Mouse (Mus musculus) hindbrain, embryonic 10.5 days (tissue): ENCODE results near the gene Chmp5. TPM values are rescaled to one million over a fixed set of nuclear protein-coding genes. Genes with fewer than 3 reads are reported as not detected.

Experiments used
- DNase-seq: peaks from one replicate; pipeline ENCODE4 v3.0.0-alpha.2; 2017; ENCODE audit warnings: low spot score
- H3K27ac ChIP-seq: fragments of 300-500 bp; sonication (generic); 2 replicates; pipeline ENCODE4 v1.5.1; 2016; ENCODE audit warnings: mild to moderate bottlenecking, moderate library complexity
- H3K27me3 ChIP-seq: fragments of 300-500 bp; sonication (generic); 2 replicates; pipeline ENCODE4 v1.6.1; 2016; ENCODE audit warnings: mild to moderate bottlenecking; ENCODE audit not compliant: poor library complexity, insufficient read depth, severe bottlenecking
- H3K36me3 ChIP-seq: fragments of 300-500 bp; sonication (generic); 2 replicates; pipeline ENCODE4 v1.6.1; 2016; ENCODE audit warnings: mild to moderate bottlenecking, moderate library complexity
- H3K4me1 ChIP-seq: fragments of 300-500 bp; sonication (generic); replicated peaks from 2 replicates; pipeline ENCODE4 v1.6.1; 2016; ENCODE audit warnings: mild to moderate bottlenecking
- H3K4me3 ChIP-seq: fragments of 300-500 bp; sonication (generic); 2 replicates; pipeline ENCODE4 v1.5.1; 2016; ENCODE audit warnings: mild to moderate bottlenecking, moderate library complexity
- H3K9me3 ChIP-seq: fragments of 300-500 bp; sonication (generic); 2 replicates; pipeline ENCODE4 v1.6.1; 2016; ENCODE audit warnings: mild to moderate bottlenecking, moderate library complexity
- WGBS: fragments of 180-500 bp; shearing (Covaris S2); methylation state at CpG from one replicate; pipeline ENCODE4 v1.1.7; 2016; 5-methylcytosine and 5-hydroxymethylcytosine counted together
- polyA plus RNA-seq: library from polyadenylated mRNA; unstranded; fragments of >200 nt; fragmentation: Nextera tagmentation; extraction: Ambion mirVana; gene quantifications from 2 replicates; pipeline ENCODE4 v1.2.1, GENCODE M21; 2016

Gene Chmp5
- polyA plus RNA-seq, 1 experiment from 2014 or later: 126 TPM

DNA sequence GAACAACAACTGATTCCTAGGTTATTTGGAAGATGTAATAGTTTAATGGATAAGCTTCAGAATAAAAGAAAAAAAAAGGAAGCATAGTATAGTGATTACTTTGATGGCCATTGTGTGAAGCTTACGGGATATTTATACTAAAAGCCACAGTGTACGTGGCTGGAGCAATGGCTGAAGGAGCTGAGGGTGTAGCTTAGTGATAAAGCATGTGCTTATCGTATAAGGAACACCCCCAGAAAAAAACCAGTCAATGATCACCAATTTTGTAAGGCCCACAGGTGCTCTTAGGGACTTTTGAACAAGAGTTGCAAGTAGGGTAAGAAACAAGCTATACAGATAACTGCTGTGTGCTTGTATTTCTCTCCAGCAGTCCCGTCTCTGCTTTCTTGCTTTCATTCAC, 49.7 kb downstream of the Chmp5 start:
- no peaks in the 10 kb centered on the region for H3K4me1 ChIP-seq
- no peak overlapping the region for H3K4me3 ChIP-seq
- H3K27me3 ChIP-seq: no peaks in the 10 kb centered on the region
- WGBS: 93% methylated on average over 4 of the region's 4 CpGs
- peaks cover 100% of the 10 kb centered on the region for H3K36me3 ChIP-seq
- no peak overlapping the region for H3K27ac ChIP-seq
- DNase-seq: no peak
- H3K9me3 ChIP-seq: no peaks in the 10 kb centered on the region

DNA sequence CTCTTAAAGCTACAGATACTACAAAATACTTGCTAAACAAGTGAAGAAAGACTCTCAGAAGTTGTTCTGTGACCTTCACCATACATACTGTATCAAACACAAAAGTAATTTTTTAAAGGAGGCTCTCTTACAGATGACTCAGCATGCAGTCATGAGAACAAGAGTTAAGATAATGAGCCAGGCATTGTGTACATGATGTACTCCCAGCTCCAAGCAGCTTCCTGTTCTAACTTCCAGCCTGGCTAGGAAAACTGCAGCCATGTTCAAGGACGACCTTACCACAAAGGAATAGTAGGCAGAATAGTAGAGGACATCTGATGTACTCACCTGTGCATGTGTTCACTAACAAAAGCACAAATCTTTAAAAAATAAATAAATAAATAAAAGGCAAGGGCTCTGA, 52.1 kb downstream of the Chmp5 start:
- Histone ChIP-seq H3K27ac (no peak overlapping the region), H3K9me3 (no peaks in the 10 kb centered on the region), H3K36me3 (peaks cover 100% of the 10 kb centered on the region), H3K27me3 (no peaks in the 10 kb centered on the region), H3K4me1 (no peaks in the 10 kb centered on the region), H3K4me3 (no peak overlapping the region)
- 85% methylated on average over 1 of the region's 1 CpGs for WGBS
- DNase-seq: no peak

DNA sequence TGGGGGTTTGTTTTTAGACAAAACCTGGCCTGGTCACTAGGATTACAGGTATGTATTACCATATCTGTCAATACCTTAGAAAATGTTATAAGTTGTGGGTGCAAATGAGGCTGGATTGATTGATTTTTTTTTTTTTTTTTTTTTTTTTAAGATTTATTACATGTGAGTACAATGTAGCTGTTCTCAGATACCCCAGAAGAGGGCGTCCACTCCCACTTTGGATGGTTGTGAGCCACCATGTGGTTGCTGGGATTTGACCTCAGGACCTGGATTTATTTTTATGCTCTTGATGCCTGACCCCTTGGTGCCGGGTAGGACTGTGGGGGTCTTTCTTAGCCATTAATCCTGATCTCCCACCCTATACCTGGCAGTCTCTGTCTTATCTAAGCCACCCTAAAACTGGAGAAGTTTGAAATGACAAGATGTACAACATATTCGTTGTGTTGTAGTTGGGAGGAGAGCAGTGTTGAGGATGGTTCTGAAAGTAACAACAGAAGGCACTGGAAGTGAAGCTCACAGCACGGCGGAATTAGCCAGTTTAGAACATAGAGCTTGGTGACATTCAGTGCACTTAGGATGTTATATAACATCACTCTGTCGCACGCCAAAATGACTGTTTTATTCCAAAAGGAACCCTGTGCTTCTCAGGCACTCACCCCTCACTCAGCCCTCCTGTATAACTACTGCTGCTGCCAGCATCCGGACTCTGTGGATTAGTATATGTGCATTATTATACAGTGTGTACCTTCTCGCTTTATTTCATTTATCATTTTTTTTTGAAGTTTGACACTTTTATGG, 52.8 kb downstream of the Chmp5 start:
- H3K9me3 ChIP-seq: no peaks in the 10 kb centered on the region
- no peaks in the 10 kb centered on the region for H3K27me3 ChIP-seq
- H3K27ac ChIP-seq: no peak overlapping the region
- H3K4me1 ChIP-seq: no peaks in the 10 kb centered on the region
- WGBS: 90% methylated on average over 9 of the region's 9 CpGs
- peaks cover 100% of the 10 kb centered on the region for H3K36me3 ChIP-seq
- DNase-seq: no peak
- no peak overlapping the region for H3K4me3 ChIP-seq

DNA sequence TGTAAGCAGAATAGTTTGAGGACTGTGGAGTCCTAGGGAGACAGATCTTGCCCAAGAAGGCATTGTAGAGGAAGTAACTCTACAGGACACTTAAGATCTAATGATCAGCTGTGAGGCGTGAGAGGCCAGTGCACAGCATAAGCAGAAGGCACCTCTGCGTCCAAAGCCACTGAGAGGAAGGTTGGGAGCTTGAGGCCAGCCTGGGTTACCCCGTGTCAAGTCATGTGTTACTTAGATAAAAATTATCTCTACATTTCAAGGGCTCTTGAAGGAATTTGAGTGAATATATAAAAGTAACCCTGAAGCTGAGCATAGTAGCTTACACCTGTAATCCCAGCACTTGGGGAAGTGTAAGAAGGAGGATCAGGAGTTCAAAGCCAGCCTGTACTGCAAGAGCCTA, 65.1 kb downstream of the Chmp5 start:
- Histone ChIP-seq H3K27ac (no peak overlapping the region), H3K4me3 (no peak overlapping the region), H3K27me3 (no peaks in the 10 kb centered on the region), H3K9me3 (no peaks in the 10 kb centered on the region), H3K36me3 (peaks cover 97% of the 10 kb centered on the region), H3K4me1 (no peaks in the 10 kb centered on the region)
- DNase-seq: no peak
- WGBS: 93% methylated on average over 3 of the region's 3 CpGs

Other genes starting within 250 kb of the Chmp5 start
- 39.4 and 50.2 TPM in 2 replicates for gene Aptx, start 245.2 kb upstream of the Chmp5 start, polyA plus RNA-seq
- gene Dnaja1, start 226.3 kb upstream of the Chmp5 start, polyA plus RNA-seq: 514 and 598 TPM in 2 replicates
- 172 and 189 TPM in 2 replicates for gene Smu1, start 190.5 kb upstream of the Chmp5 start, polyA plus RNA-seq
- 15.2 and 18.8 TPM in 2 replicates for gene B4galt1, start 94.4 kb upstream of the Chmp5 start, polyA plus RNA-seq
- gene Spink4, start 28.4 kb upstream of the Chmp5 start, polyA plus RNA-seq: not detected in 2 replicates
- 198 and 208 TPM in 2 replicates for gene Bag1, start 113 bp upstream of the Chmp5 start, polyA plus RNA-seq
- gene Nfx1, start 22.5 kb downstream of the Chmp5 start, polyA plus RNA-seq: 86.1 and 92.8 TPM in 2 replicates
- gene Aqp7, start 99.7 kb downstream of the Chmp5 start, polyA plus RNA-seq: 0.12 TPM in 1 of 2 replicates, not detected in the other
- 3.1 and 5.0 TPM in 2 replicates for gene Aqp3, start 149.8 kb downstream of the Chmp5 start, polyA plus RNA-seq
- gene Nol6, start 176.0 kb downstream of the Chmp5 start, polyA plus RNA-seq: 30.7 and 32.8 TPM in 2 replicates
- gene Ube2r2, start 187.3 kb downstream of the Chmp5 start, polyA plus RNA-seq: 91.4 and 95.2 TPM in 2 replicates